Comparison of ENCODE assay signal across 8 mouse cellular contexts in genomic region chr8:105470681-105471313, GRCm38 (mm10). TPM values are rescaled to one million over a fixed set of nuclear protein-coding genes. Genes with fewer than 3 reads are reported as not detected.
DNase-seq lines count a peak whose midpoint lies in the region; ATAC-seq and TF ChIP-seq lines count a peak whose summit lies in the region.

No protein-coding gene starts in this region.

- DNase-seq in kidney, adult 18-20 months: no peak
- peak; percentile 76 for DNase-seq in embryonic facial prominence, embryonic 14.5 days (ENCODE audit: low spot score)
- no peak for DNase-seq in midbrain, postnatal 0 days (ENCODE audit: low spot score)
- no peak for DNase-seq in layer of hippocampus, adult 11-12 months (ENCODE audit: low spot score)
- no peak for DNase-seq in thymus, postnatal 4 days
- no peak for DNase-seq in spleen, adult 12 weeks (ENCODE audit: low spot score)

- peak overlapping the region; percentile 31; the same call in 1 of the 2 replicates for H3K9ac ChIP-seq in kidney, embryonic 15.5 days
- peak overlapping the region; percentile 60 for H3K9ac ChIP-seq in embryonic facial prominence, embryonic 14.5 days (ENCODE audit: low read depth, low read length)
- H3K9ac ChIP-seq in intestine, embryonic 15.5 days: peak overlapping the region; percentile 23; the same call in 1 of the 2 replicates
- peak overlapping the region; percentile 73 for H3K9ac ChIP-seq in midbrain, postnatal 0 days (replicated peaks; ENCODE audit: low read length, poor library complexity, severe bottlenecking)

- no peak; the same call in 1 of the 2 replicates for ATAC-seq in kidney, embryonic 15.5 days (replicated peaks; ENCODE audit: low FRiP score)
- ATAC-seq in embryonic facial prominence, embryonic 14.5 days (ENCODE audit: low read depth): no peak; the same call in 1 of the 2 replicates
- no peak; the same call in 1 of the 2 replicates for ATAC-seq in intestine, embryonic 15.5 days
- ATAC-seq in midbrain, postnatal 0 days (ENCODE audit: low FRiP score): no peak

- H3K4me3 ChIP-seq in kidney, embryonic 15.5 days (replicated peaks): peak overlapping the region; percentile 39
- H3K4me3 ChIP-seq in embryonic facial prominence, embryonic 14.5 days (ENCODE audit: low read depth, low read length): peak overlapping the region; percentile 29
- H3K4me3 ChIP-seq in intestine, embryonic 15.5 days (replicated peaks): peak overlapping the region; percentile 31
- H3K4me3 ChIP-seq in midbrain, postnatal 0 days (ENCODE audit: low read depth, low read length): peak overlapping the region; percentile 45

- 23% methylated on average over 11 of the region's 11 CpGs for WGBS in kidney, embryonic 15.5 days
- 21% methylated on average over 9 of the region's 11 CpGs for WGBS in embryonic facial prominence, embryonic 14.5 days
- WGBS in intestine, embryonic 15.5 days: 21% methylated on average over 11 of the region's 11 CpGs
- WGBS in midbrain, postnatal 0 days: 21% methylated on average over 11 of the region's 11 CpGs

- H3K36me3 ChIP-seq in kidney, embryonic 15.5 days: peaks cover 23% of the 10 kb centered on the region
- H3K36me3 ChIP-seq in embryonic facial prominence, embryonic 14.5 days (ENCODE audit: control insufficient read depth, insufficient read depth, low read length): peaks cover 15% of the 10 kb centered on the region; the same call in 1 of the 2 replicates
- H3K36me3 ChIP-seq in intestine, embryonic 15.5 days: no peaks in the 10 kb centered on the region
- H3K36me3 ChIP-seq in midbrain, postnatal 0 days (ENCODE audit: insufficient read depth, low read length): peaks cover 13% of the 10 kb centered on the region

- no peaks in the 10 kb centered on the region for H3K9me3 ChIP-seq in kidney, embryonic 15.5 days (replicated peaks)
- H3K9me3 ChIP-seq in embryonic facial prominence, embryonic 14.5 days (ENCODE audit: control insufficient read depth, low read length): no peaks in the 10 kb centered on the region
- no peaks in the 10 kb centered on the region for H3K9me3 ChIP-seq in intestine, embryonic 15.5 days
- H3K9me3 ChIP-seq in midbrain, postnatal 0 days (ENCODE audit: low read length): no peaks in the 10 kb centered on the region

- H3K27me3 ChIP-seq in kidney, embryonic 15.5 days: peaks cover 10% of the 10 kb centered on the region; the same call in 1 of the 2 replicates
- peaks cover 14% of the 10 kb centered on the region for H3K27me3 ChIP-seq in embryonic facial prominence, embryonic 14.5 days (replicated peaks; ENCODE audit: control insufficient read depth, insufficient read depth, low read length)
- no peaks in the 10 kb centered on the region; the same call in 1 of the 2 replicates for H3K27me3 ChIP-seq in intestine, embryonic 15.5 days (replicated peaks)
- no peaks in the 10 kb centered on the region for H3K27me3 ChIP-seq in midbrain, postnatal 0 days (ENCODE audit: insufficient read depth, low read length)

- TF ChIP-seq CTCF in midbrain, postnatal 0 days (IDR thresholded peaks at IDR 0.05): no peak

- H3K4me2 ChIP-seq in kidney, embryonic 15.5 days: peak overlapping the region; percentile 65
- peak overlapping the region; percentile 54 for H3K4me2 ChIP-seq in embryonic facial prominence, embryonic 14.5 days (ENCODE audit: low read depth, low read length)
- peak overlapping the region; percentile 62 for H3K4me2 ChIP-seq in intestine, embryonic 15.5 days (replicated peaks)
- H3K4me2 ChIP-seq in midbrain, postnatal 0 days (ENCODE audit: low read depth, low read length, poor library complexity, severe bottlenecking): peak overlapping the region; percentile 68

- peak overlapping the region; percentile 34 for H3K27ac ChIP-seq in kidney, embryonic 15.5 days
- H3K27ac ChIP-seq in embryonic facial prominence, embryonic 14.5 days (replicated peaks; ENCODE audit: low read depth, low read length): no peak overlapping the region; the same call in 1 of the 2 replicates
- H3K27ac ChIP-seq in intestine, embryonic 15.5 days: no peak overlapping the region
- H3K27ac ChIP-seq in midbrain, postnatal 0 days (ENCODE audit: low read depth, low read length): peak overlapping the region; percentile 69

- peaks cover 49% of the 10 kb centered on the region for H3K4me1 ChIP-seq in kidney, embryonic 15.5 days
- H3K4me1 ChIP-seq in embryonic facial prominence, embryonic 14.5 days (ENCODE audit: control insufficient read depth, insufficient read depth, low read length): peaks cover 24% of the 10 kb centered on the region
- H3K4me1 ChIP-seq in intestine, embryonic 15.5 days (replicated peaks): peaks cover 41% of the 10 kb centered on the region
- H3K4me1 ChIP-seq in midbrain, postnatal 0 days (ENCODE audit: insufficient read depth, low read length): peaks cover 23% of the 10 kb centered on the region

RNA-seq across cellular contexts. Expression of gene Tppp3, which starts 0.5 kb away (rescaled TPM):
- 30.7 and 38.3 TPM in 2 replicates for polyA plus RNA-seq in kidney, embryonic 15.5 days (2015; fragmentation: Nextera tagmentation; extraction: Ambion mirVana)
- 186 and 243 TPM in 2 replicates for polyA plus RNA-seq in embryonic facial prominence, embryonic 14.5 days (2014; fragmentation: Nextera tagmentation; extraction: Ambion mirVana)
- 38.1 and 39.3 TPM in 2 replicates for polyA plus RNA-seq in intestine, embryonic 15.5 days (2015; fragmentation: Nextera tagmentation; extraction: Ambion mirVana)
- total RNA-seq in midbrain, postnatal 0 days (2014; rRNA removed): 75.0 and 82.8 TPM in 2 replicates
- 159 and 164 TPM in 2 replicates for polyA plus RNA-seq in midbrain, postnatal 0 days (2015; fragmentation: Nextera tagmentation; extraction: Ambion mirVana)

RNA-seq across cellular contexts. Expression of gene Zdhhc1, which starts 25.9 kb away (rescaled TPM):
- polyA plus RNA-seq in kidney, embryonic 15.5 days (2015; fragmentation: Nextera tagmentation; extraction: Ambion mirVana): 39.2 and 43.7 TPM in 2 replicates
- polyA plus RNA-seq in embryonic facial prominence, embryonic 14.5 days (2014; fragmentation: Nextera tagmentation; extraction: Ambion mirVana): 30.1 and 38.6 TPM in 2 replicates
- polyA plus RNA-seq in intestine, embryonic 15.5 days (2015; fragmentation: Nextera tagmentation; extraction: Ambion mirVana): 20.1 and 22.6 TPM in 2 replicates
- 32.9 and 47.2 TPM in 2 replicates for total RNA-seq in midbrain, postnatal 0 days (2014; rRNA removed)
- 27.3 and 27.9 TPM in 2 replicates for polyA plus RNA-seq in midbrain, postnatal 0 days (2015; fragmentation: Nextera tagmentation; extraction: Ambion mirVana)

RNA-seq across cellular contexts. Expression of gene Hsd11b2, which starts 47.8 kb away (rescaled TPM):
- 30.0 and 35.6 TPM in 2 replicates for polyA plus RNA-seq in kidney, embryonic 15.5 days (2015; fragmentation: Nextera tagmentation; extraction: Ambion mirVana)
- polyA plus RNA-seq in embryonic facial prominence, embryonic 14.5 days (2014; fragmentation: Nextera tagmentation; extraction: Ambion mirVana): 1.1 and 2.2 TPM in 2 replicates
- polyA plus RNA-seq in intestine, embryonic 15.5 days (2015; fragmentation: Nextera tagmentation; extraction: Ambion mirVana): 2.7 and 3.0 TPM in 2 replicates
- total RNA-seq in midbrain, postnatal 0 days (2014; rRNA removed): 0.57 and 0.88 TPM in 2 replicates
- 1.3 and 1.9 TPM in 2 replicates for polyA plus RNA-seq in midbrain, postnatal 0 days (2015; fragmentation: Nextera tagmentation; extraction: Ambion mirVana)

RNA-seq across cellular contexts. Expression of gene Lrrc36, which starts 57.4 kb away (rescaled TPM):
- polyA plus RNA-seq in kidney, embryonic 15.5 days (2015; fragmentation: Nextera tagmentation; extraction: Ambion mirVana): 0.18 and 0.22 TPM in 2 replicates
- 0.46 and 0.58 TPM in 2 replicates for polyA plus RNA-seq in embryonic facial prominence, embryonic 14.5 days (2014; fragmentation: Nextera tagmentation; extraction: Ambion mirVana)
- 0.24 and 0.26 TPM in 2 replicates for polyA plus RNA-seq in intestine, embryonic 15.5 days (2015; fragmentation: Nextera tagmentation; extraction: Ambion mirVana)
- total RNA-seq in midbrain, postnatal 0 days (2014; rRNA removed): 0.28 and 0.93 TPM in 2 replicates
- polyA plus RNA-seq in midbrain, postnatal 0 days (2015; fragmentation: Nextera tagmentation; extraction: Ambion mirVana): 0.86 and 0.99 TPM in 2 replicates

RNA-seq across cellular contexts. Expression of gene Kctd19, which starts 57.5 kb away (rescaled TPM):
- not detected in 2 replicates for polyA plus RNA-seq in kidney, embryonic 15.5 days (2015; fragmentation: Nextera tagmentation; extraction: Ambion mirVana)
- not detected in 2 replicates for polyA plus RNA-seq in embryonic facial prominence, embryonic 14.5 days (2014; fragmentation: Nextera tagmentation; extraction: Ambion mirVana)
- 0.05 TPM in 1 of 2 replicates, not detected in the other for polyA plus RNA-seq in intestine, embryonic 15.5 days (2015; fragmentation: Nextera tagmentation; extraction: Ambion mirVana)
- 0.09 and 0.16 TPM in 2 replicates for total RNA-seq in midbrain, postnatal 0 days (2014; rRNA removed)
- polyA plus RNA-seq in midbrain, postnatal 0 days (2015; fragmentation: Nextera tagmentation; extraction: Ambion mirVana): 0.27 TPM in 2 replicates

Comparison
In these comparisons a context has a peak if more than half of its experiments do, and no peak if none do; other contexts are left out.
1. H3K27ac ChIP-seq: peak in kidney, embryonic 15.5 days (single experiment) and midbrain, postnatal 0 days (single experiment); none in embryonic facial prominence, embryonic 14.5 days (single experiment) and intestine, embryonic 15.5 days (single experiment).
2. H3K9ac ChIP-seq: peak in every context shown above with its lines; median percentile 73 in midbrain, postnatal 0 days; 60 in embryonic facial prominence, embryonic 14.5 days; 31 in kidney, embryonic 15.5 days; 23 in intestine, embryonic 15.5 days.
3. Peak in every context shown above with its lines, with median percentiles within 50 percentile points of each other: H3K4me2 ChIP-seq and H3K4me3 ChIP-seq.